Mouse (Mus musculus): Measurements from ENCODE around the gene Sds. TPM values are rescaled to one million over a fixed set of nuclear protein-coding genes. Genes with fewer than 3 reads are reported as not detected.

The Sds gene
- polyA plus RNA-seq, 1 experiment from 2014 or later = 1.6 TPM

DNA sequence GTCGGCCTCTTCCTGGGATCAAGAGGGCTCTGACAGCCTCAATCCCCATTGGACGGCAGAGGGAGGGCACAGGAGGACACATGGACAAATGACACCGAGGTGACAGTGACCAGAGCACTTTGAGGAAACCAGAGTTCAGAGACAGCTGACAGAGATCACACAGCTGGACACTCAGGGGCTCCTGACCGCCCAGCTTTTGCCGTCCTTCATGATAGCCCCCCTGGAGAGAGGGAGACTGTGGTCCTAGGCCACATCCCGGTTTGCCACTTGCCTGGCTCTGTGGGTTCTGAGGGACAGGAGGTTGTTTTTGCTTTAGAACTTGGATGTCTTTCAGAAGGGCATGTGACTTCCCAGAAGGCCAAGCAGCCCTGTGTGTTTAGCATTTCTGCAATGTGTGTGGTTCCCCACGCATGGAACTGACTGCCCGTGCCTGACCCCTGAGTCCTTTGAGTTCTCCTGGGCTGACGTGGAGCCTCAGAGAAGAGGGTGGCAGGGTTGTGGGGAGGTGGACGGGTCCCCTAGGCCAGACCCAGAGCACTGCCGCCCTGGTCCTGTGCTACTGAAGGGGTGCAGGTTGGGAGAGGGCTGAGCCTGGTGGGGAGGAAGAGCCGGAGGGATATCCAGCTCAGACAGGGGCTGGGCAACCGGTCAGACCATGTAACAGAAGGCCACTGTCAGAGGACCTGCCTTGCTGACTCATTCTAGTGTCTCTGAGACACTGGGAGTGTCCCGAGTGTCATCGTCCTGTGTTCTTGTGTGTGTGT is 40.1 kb downstream of the Sds start:
- H3K9me3 ChIP-seq (replicated peaks) = no peaks in the 10 kb centered on the region
- 0 out of 2 replicates have a peak overlapping the region, but pooled peaks have one; percentile 7 for H3K27ac ChIP-seq (replicated peaks)
- H3K36me3 ChIP-seq (replicated peaks) = peaks cover 18% of the 10 kb centered on the region
- no peak for ATAC-seq (ENCODE audit: insufficient read depth)
- WGBS (ENCODE audit: insufficient replicate concordance) = 59% methylated on average over 15 of the region's 15 CpGs
- peaks cover 54% of the 10 kb centered on the region for H3K4me1 ChIP-seq (replicated peaks)
- no peak overlapping the region for H3K9ac ChIP-seq
- H3K4me3 ChIP-seq (replicated peaks) = no peak overlapping the region
- H3K4me2 ChIP-seq = peak overlapping the region; percentile 0; the same call in 1 of the 2 replicates
- peaks cover 9% of the 10 kb centered on the region; the same call in 1 of the 2 replicates for H3K27me3 ChIP-seq

DNA sequence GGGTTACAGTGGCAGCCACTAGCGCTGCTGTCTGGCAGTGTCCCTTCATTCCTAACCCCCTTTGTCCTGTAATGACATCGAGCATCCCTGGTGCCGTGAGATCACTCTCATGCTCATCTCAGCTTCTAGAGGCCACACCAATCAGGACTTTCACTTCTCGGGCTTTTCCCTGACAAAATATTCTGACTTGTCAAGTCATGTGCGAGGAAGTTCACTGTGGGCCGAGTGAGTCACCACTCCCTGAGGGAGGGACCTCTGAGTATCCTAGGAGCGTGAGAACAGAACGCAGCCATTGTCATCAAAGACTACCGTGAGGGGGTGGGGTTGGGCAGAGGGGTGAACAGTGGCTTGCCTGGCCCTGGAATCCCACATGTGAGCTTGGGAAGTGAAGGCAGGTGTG is 41.2 kb downstream of the Sds start:
- ATAC-seq (ENCODE audit: insufficient read depth) = no peak
- Histone ChIP-seq H3K9ac (no peak overlapping the region), H3K36me3 (replicated peaks) (peaks cover 28% of the 10 kb centered on the region), H3K4me3 (replicated peaks) (no peak overlapping the region), H3K4me2 (no peak overlapping the region), H3K9me3 (replicated peaks) (no peaks in the 10 kb centered on the region), H3K27me3 (no peaks in the 10 kb centered on the region), H3K27ac (replicated peaks) (no peak overlapping the region), H3K4me1 (replicated peaks) (peaks cover 43% of the 10 kb centered on the region)
- WGBS (ENCODE audit: insufficient replicate concordance) = 54% methylated on average over 9 of the region's 9 CpGs

DNA sequence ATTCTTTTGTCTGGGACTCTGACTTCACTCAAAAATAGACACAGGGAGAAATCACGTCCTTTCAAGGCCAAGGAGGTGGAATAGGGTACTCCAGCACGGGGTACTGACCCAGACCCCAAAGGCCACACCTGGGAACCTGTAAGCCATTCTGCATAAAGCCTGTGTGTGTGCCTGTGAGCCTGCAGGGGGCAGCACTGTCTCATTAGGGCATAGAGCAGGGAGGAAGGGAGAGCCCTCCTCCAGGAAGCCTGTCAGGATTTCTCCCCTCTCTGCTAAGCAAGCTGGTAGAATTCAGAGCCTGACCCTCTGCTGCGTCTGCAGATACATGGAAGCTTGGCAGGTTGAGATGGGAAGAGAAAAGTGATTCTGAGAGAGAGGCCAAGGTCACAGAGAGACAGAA is 46.3 kb downstream of the Sds start:
- Histone ChIP-seq H3K27me3 (no peaks in the 10 kb centered on the region), H3K4me2 (no peak overlapping the region), H3K4me3 (replicated peaks) (no peak overlapping the region), H3K27ac (replicated peaks) (no peak overlapping the region), H3K36me3 (replicated peaks) (peaks cover 47% of the 10 kb centered on the region), H3K4me1 (replicated peaks) (peaks cover 27% of the 10 kb centered on the region), H3K9ac (no peak overlapping the region), H3K9me3 (replicated peaks) (no peaks in the 10 kb centered on the region)
- ATAC-seq (ENCODE audit: insufficient read depth) = no peak
- 71% methylated on average over 3 of the region's 3 CpGs for WGBS (ENCODE audit: insufficient replicate concordance)

DNA sequence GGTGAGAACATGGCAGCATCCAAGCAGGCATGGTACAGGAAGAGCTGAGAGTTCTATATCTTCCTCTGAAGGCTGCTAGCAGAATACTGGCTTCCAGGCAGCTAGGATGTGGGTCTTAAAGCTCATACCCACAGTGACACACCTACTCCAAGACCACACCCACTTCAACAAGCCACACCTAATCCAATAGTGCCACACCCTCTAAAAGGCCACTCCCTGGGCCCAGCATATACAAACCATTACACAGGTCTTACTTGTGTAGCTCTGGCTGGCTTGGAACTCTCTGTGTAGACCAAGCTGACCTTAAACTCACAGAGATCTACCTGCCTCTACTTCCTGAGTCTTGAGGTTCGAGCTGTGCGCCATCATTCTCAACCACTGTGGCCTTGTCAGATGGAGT is 48.4 kb downstream of the Sds start:
- Histone ChIP-seq H3K36me3 (replicated peaks) (peaks cover 49% of the 10 kb centered on the region), H3K4me3 (replicated peaks) (no peak overlapping the region), H3K27ac (replicated peaks) (no peak overlapping the region), H3K27me3 (no peaks in the 10 kb centered on the region), H3K4me2 (no peak overlapping the region), H3K9ac (no peak overlapping the region), H3K4me1 (replicated peaks) (peaks cover 25% of the 10 kb centered on the region), H3K9me3 (replicated peaks) (no peaks in the 10 kb centered on the region)
- WGBS (ENCODE audit: insufficient replicate concordance) = 83% methylated on average over 2 of the region's 2 CpGs
- peak; percentile 54 for ATAC-seq (ENCODE audit: insufficient read depth)

DNA sequence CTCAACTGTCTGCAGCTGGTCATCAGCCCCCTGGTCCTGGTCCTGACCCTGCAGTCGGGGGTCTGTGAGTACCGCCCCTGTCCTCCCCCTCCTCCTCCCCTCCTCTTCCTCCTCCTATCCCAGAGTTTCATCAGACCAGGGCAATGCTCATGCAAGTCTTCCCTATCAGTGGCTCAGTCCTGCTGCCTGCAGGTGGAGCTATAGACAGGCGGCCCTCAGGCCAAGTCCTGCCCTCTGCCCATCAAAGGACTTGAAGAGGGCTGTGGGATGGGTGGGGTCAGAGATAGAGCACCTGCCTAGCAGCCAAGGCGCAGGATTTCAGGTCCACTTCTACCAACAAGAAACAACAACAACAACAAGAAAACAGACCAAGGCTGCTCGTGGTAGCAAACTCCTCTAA is 49.4 kb downstream of the Sds start:
- peaks cover 25% of the 10 kb centered on the region for H3K4me1 ChIP-seq (replicated peaks)
- H3K4me3 ChIP-seq (replicated peaks) = no peak overlapping the region
- ATAC-seq (ENCODE audit: insufficient read depth) = no peak
- H3K9me3 ChIP-seq (replicated peaks) = no peaks in the 10 kb centered on the region
- H3K9ac ChIP-seq = no peak overlapping the region
- WGBS (ENCODE audit: insufficient replicate concordance) = 44% methylated on average over 5 of the region's 5 CpGs
- peaks cover 47% of the 10 kb centered on the region for H3K36me3 ChIP-seq (replicated peaks)
- no peak overlapping the region for H3K27ac ChIP-seq (replicated peaks)
- no peak overlapping the region for H3K4me2 ChIP-seq
- H3K27me3 ChIP-seq = no peaks in the 10 kb centered on the region

DNA sequence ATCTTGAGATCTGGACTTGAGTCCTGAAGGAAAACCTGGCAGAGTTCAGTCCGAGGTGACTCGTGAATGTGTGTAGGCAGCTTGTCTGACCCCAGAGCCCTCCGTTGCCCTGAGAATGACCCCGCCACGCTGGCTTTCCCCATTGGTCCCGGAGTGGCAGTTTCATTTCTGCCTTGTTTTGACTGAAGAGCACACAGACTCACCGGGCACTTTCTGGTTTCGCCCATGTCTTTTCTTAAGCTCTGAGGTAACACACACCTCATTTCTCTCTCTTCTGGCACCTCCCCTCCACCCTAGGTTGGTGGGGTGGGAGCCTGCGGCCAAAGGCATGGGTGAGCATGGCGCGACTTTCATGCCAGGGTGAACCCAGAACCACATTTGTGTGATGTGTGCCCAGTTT is 50.0 kb downstream of the Sds start:
- Histone ChIP-seq H3K4me1 (replicated peaks) (peaks cover 25% of the 10 kb centered on the region), H3K27ac (replicated peaks) (no peak overlapping the region), H3K9me3 (replicated peaks) (no peaks in the 10 kb centered on the region), H3K4me2 (no peak overlapping the region), H3K27me3 (no peaks in the 10 kb centered on the region), H3K4me3 (replicated peaks) (no peak overlapping the region), H3K36me3 (replicated peaks) (peaks cover 51% of the 10 kb centered on the region), H3K9ac (no peak overlapping the region)
- WGBS (ENCODE audit: insufficient replicate concordance) = 70% methylated on average over 11 of the region's 11 CpGs
- ATAC-seq (ENCODE audit: insufficient read depth) = no peak

DNA sequence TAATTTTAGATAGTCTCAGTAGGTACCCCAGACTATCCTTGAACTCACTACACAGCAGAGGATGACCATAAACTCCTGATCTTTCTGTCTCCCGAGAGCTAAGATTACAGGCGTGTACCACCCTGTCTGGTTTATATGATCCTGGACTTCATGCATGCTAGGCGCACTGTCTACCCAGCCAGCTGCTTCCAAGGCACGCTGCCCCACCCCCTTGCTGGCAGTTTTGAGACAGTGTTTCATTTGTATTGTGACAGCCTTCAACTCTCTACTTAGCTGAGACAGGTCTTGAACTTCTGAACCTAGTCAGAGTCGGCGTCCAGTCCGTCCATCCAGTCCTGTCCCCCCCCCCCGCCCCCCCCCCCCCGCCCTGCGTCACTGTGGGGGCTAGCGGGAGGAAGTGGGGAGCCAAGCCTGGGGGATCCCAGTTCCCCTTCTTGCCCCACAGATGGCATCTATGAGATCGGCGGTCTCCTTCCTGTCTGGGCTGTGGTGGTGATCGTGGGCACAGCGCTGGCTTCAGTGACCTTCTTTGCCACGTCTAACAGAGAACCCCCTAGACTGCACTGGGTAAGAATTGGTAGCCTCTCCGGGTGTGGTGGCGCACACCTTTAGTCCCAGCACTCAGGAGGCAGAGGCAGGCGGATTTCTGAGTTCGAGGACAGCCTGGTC is 51.1 kb downstream of the Sds start:
- 43% methylated on average over 16 of the region's 20 CpGs for WGBS (ENCODE audit: insufficient replicate concordance)
- Histone ChIP-seq H3K9ac (no peak overlapping the region), H3K27me3 (no peaks in the 10 kb centered on the region), H3K9me3 (replicated peaks) (no peaks in the 10 kb centered on the region), H3K4me2 (no peak overlapping the region), H3K4me3 (replicated peaks) (no peak overlapping the region), H3K4me1 (replicated peaks) (peaks cover 25% of the 10 kb centered on the region), H3K27ac (replicated peaks) (no peak overlapping the region), H3K36me3 (replicated peaks) (peaks cover 42% of the 10 kb centered on the region)
- no peak for ATAC-seq (ENCODE audit: insufficient read depth)

DNA sequence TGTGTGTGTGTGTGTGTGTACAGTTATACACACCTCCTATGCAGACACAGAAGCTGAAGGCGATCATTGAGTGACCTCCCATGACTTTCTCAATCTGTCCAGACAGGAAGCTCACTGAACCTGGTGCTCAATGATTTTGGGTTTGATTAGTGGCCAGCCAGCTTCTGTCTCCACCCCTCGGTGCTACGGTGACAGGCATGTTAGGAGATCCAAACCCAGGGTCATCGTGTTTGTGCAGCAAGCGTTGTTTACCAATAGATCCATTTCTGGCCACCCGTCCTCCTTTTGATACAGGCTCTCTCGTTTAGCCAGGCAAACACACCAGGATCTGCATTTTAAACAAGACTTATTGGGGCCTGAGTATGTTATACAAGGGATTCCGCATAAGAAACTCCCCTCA is 55.3 kb downstream of the Sds start:
- Histone ChIP-seq H3K36me3 (replicated peaks) (peaks cover 43% of the 10 kb centered on the region), H3K9ac (no peak overlapping the region), H3K9me3 (replicated peaks) (no peaks in the 10 kb centered on the region), H3K27me3 (no peaks in the 10 kb centered on the region), H3K27ac (replicated peaks) (no peak overlapping the region), H3K4me3 (replicated peaks) (no peak overlapping the region), H3K4me1 (replicated peaks) (no peaks in the 10 kb centered on the region; the same call in 1 of the 2 replicates), H3K4me2 (no peak overlapping the region)
- 63% methylated on average over 8 of the region's 8 CpGs for WGBS (ENCODE audit: insufficient replicate concordance)
- ATAC-seq (ENCODE audit: insufficient read depth) = no peak

Other genes with a start within 250 kb of the Sds start
- not detected in 2 replicates for gene Lhx5, start 44.8 kb upstream of the Sds start, polyA plus RNA-seq (2015; fragmentation: Nextera tagmentation; extraction: Ambion mirVana)
- 4.5 and 5.8 TPM in 2 replicates for gene Sdsl, start 3.7 kb upstream of the Sds start, polyA plus RNA-seq (2015; fragmentation: Nextera tagmentation; extraction: Ambion mirVana)
- 18.0 and 18.9 TPM in 2 replicates for gene Plbd2, start 27.1 kb downstream of the Sds start, polyA plus RNA-seq (2015; fragmentation: Nextera tagmentation; extraction: Ambion mirVana)
- gene Slc8b1, start 34.6 kb downstream of the Sds start, polyA plus RNA-seq (2015; fragmentation: Nextera tagmentation; extraction: Ambion mirVana) = 7.4 and 8.2 TPM in 2 replicates
- gene Tpcn1, start 112.1 kb downstream of the Sds start, polyA plus RNA-seq (2015; fragmentation: Nextera tagmentation; extraction: Ambion mirVana) = 22.7 and 26.4 TPM in 2 replicates
- 0.90 and 1.2 TPM in 2 replicates for gene Iqcd, start 112.5 kb downstream of the Sds start, polyA plus RNA-seq (2015; fragmentation: Nextera tagmentation; extraction: Ambion mirVana)
- 4.0 TPM in 2 replicates for gene Rita1, start 136.1 kb downstream of the Sds start, polyA plus RNA-seq (2015; fragmentation: Nextera tagmentation; extraction: Ambion mirVana)
- 16.2 and 17.7 TPM in 2 replicates for gene Ddx54, start 136.2 kb downstream of the Sds start, polyA plus RNA-seq (2015; fragmentation: Nextera tagmentation; extraction: Ambion mirVana)
- gene Cfap73, start 157.7 kb downstream of the Sds start, polyA plus RNA-seq (2015; fragmentation: Nextera tagmentation; extraction: Ambion mirVana) = not detected in 2 replicates
- 0.07 and 0.32 TPM in 2 replicates for gene Rasal1, start 172.3 kb downstream of the Sds start, polyA plus RNA-seq (2015; fragmentation: Nextera tagmentation; extraction: Ambion mirVana)
- 0.06 TPM in 2 replicates for gene Dtx1, start 235.4 kb downstream of the Sds start, polyA plus RNA-seq (2015; fragmentation: Nextera tagmentation; extraction: Ambion mirVana)

Measured in liver, embryonic 15.5 days (tissue).